Mouse (Mus musculus) hindbrain, embryonic 16.5 days (tissue): ENCODE results near the gene Myo9a. TPM values are rescaled to one million over a fixed set of nuclear protein-coding genes. Genes with fewer than 3 reads are reported as not detected.

Source experiments
- ATAC-seq: fragments of 200-750 bp; cut with Nextera tagmentation; 2 replicates; pipeline ENCODE4 v1.8.0; 2017; ENCODE audit warnings: moderate TSS enrichment, moderate library complexity
- H3K27ac ChIP-seq: fragments of 300-500 bp; sonication (generic); 2 replicates; pipeline ENCODE4 v1.5.1; 2014; ENCODE audit warnings: low read depth, mild to moderate bottlenecking, control low read depth, low read length, moderate library complexity
- H3K27me3 ChIP-seq: fragments of 300-500 bp; sonication (generic); replicated peaks from 2 replicates; pipeline ENCODE4 v1.6.1; 2014; ENCODE audit warnings: low read length; ENCODE audit not compliant: control insufficient read depth, insufficient read depth
- H3K36me3 ChIP-seq: fragments of 300-500 bp; sonication (generic); 2 replicates; pipeline ENCODE4 v1.6.1; 2014; ENCODE audit warnings: mild to moderate bottlenecking, low read length, moderate library complexity, mixed read lengths; ENCODE audit not compliant: control insufficient read depth, insufficient read depth
- H3K4me1 ChIP-seq: fragments of 300-500 bp; sonication (generic); 2 replicates; pipeline ENCODE4 v1.6.1; 2014; ENCODE audit warnings: low read depth, low read length; ENCODE audit not compliant: control insufficient read depth, insufficient read depth
- H3K4me2 ChIP-seq: fragments of 300-500 bp; sonication (generic); 2 replicates; pipeline ENCODE4 v1.6.1; 2014; ENCODE audit warnings: mild to moderate bottlenecking, low read length, control low read depth, moderate library complexity
- H3K4me3 ChIP-seq: fragments of 300-500 bp; sonication (generic); 2 replicates; pipeline ENCODE4 v1.5.1; 2014; ENCODE audit warnings: mild to moderate bottlenecking, low read length, control low read depth, moderate library complexity
- H3K9ac ChIP-seq: fragments of 300-500 bp; sonication (generic); 2 replicates; pipeline ENCODE4 v1.6.1; 2014; ENCODE audit warnings: low read depth, mild to moderate bottlenecking, control low read depth, low read length, moderate library complexity
- H3K9me3 ChIP-seq: fragments of 300-500 bp; sonication (generic); 2 replicates; pipeline ENCODE4 v1.6.1; 2014; ENCODE audit warnings: mild to moderate bottlenecking, low read length, moderate library complexity; ENCODE audit not compliant: control insufficient read depth
- WGBS: fragments of 180-500 bp; shearing (Covaris S2); extraction: QIAGEN DNeasy Blood & Tissue Kit; methylation state at CpG from one replicate; pipeline ENCODE4 v1.1.7; 2014; 5-methylcytosine and 5-hydroxymethylcytosine counted together
- polyA plus RNA-seq: library from polyadenylated mRNA; unstranded; fragments of >200 nt; fragmentation: Nextera tagmentation; extraction: Ambion mirVana; gene quantifications from 2 replicates; pipeline ENCODE4 v1.2.1, GENCODE M21; 2015

Myo9a gene
- polyA plus RNA-seq, 1 experiment from 2014 or later: 24.9 TPM

DNA sequence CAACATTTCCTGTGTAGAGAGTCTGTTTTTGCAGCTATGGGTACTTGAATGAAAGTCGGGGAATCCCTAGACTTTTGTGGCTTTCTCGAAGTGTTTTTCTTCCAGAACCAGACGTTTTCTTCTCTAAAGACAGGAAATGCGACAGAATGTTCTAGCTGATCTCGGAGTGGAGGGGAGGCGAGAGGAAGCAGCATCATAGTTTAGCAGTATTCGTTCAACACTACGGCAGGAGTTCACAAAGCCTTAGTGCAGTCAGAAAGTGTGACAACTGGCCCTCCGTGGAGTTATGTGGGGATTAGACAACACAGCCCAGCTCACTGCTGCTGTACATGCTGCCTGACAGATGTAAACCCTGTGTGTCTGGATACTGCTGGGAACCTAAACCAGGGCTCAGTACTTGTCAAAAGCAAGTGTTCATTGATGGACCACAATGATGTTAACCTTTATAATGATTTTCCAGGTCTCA is 191.2 kb downstream of the Myo9a start:
- H3K9ac ChIP-seq: no peak overlapping the region
- 74% methylated on average over 9 of the region's 9 CpGs for WGBS

DNA sequence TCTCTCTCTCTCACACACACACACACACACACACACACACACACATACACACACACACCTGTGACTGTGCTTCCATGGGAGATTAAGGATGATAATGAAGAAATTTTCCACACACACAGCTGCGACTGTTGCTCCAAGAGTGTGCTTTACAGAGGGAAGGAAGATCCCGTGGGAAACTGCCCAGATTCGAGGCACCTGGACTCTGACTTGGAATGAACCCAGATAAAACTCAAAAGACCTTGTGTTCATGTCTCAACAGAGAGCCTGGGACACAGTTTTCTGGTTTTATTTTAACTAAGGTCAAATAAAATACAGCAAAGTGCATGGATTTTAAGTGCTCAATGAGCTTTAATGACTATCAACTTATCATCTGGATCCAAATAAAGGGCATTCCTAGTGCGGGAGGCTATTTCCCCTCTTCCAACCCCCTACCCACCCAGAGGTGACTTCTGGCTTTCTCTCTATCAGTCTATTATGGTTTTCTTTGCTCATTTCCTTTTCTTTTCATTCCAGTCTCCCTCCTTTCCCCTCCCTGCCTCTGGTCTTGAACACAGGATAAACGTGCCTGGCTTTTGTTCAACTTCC is 191.9 kb downstream of the Myo9a start:
- Histone ChIP-seq H3K36me3 (no peaks in the 10 kb centered on the region), H3K27me3 (no peaks in the 10 kb centered on the region), H3K4me1 (no peaks in the 10 kb centered on the region), H3K9ac (no peak overlapping the region), H3K4me3 (no peak overlapping the region), H3K4me2 (no peak overlapping the region), H3K27ac (no peak overlapping the region), H3K9me3 (no peaks in the 10 kb centered on the region)
- no peak for ATAC-seq
- WGBS: 40% methylated on average over 5 of the region's 5 CpGs

More for the DNA sequence above, 191.2 kb downstream of the Myo9a start:
- ATAC-seq: no peak
- H3K4me3 ChIP-seq: no peak overlapping the region
- no peaks in the 10 kb centered on the region for H3K36me3 ChIP-seq
- H3K27me3 ChIP-seq: no peaks in the 10 kb centered on the region
- H3K9me3 ChIP-seq: no peaks in the 10 kb centered on the region
- H3K4me2 ChIP-seq: no peak overlapping the region
- no peaks in the 10 kb centered on the region for H3K4me1 ChIP-seq
- no peak overlapping the region for H3K27ac ChIP-seq

DNA sequence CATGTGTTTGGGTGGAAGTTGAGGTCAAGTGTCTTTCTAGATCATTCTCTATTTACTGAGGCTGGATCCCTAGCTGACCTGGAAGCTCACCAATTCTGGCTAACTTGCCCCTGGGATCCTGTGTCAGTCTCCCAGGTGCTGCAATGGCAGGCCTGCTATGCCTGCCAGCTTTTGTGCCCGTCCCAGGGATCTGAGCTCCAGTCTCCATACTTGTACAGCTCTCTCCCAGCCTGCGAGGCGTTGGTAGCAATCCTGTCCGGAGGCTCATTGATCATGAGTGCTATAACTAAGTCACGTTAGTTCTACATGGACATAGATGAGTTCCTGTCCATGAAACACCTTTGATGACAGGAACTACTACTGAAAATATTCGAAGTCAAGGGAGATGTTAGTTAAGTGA is 193.1 kb downstream of the Myo9a start:
- 91% methylated on average over 6 of the region's 6 CpGs for WGBS
- H3K36me3 ChIP-seq: no peaks in the 10 kb centered on the region
- H3K4me2 ChIP-seq: no peak overlapping the region
- H3K27ac ChIP-seq: no peak overlapping the region
- H3K9ac ChIP-seq: no peak overlapping the region
- no peaks in the 10 kb centered on the region for H3K4me1 ChIP-seq
- H3K9me3 ChIP-seq: no peaks in the 10 kb centered on the region
- H3K27me3 ChIP-seq: no peaks in the 10 kb centered on the region
- no peak for ATAC-seq
- H3K4me3 ChIP-seq: no peak overlapping the region

DNA sequence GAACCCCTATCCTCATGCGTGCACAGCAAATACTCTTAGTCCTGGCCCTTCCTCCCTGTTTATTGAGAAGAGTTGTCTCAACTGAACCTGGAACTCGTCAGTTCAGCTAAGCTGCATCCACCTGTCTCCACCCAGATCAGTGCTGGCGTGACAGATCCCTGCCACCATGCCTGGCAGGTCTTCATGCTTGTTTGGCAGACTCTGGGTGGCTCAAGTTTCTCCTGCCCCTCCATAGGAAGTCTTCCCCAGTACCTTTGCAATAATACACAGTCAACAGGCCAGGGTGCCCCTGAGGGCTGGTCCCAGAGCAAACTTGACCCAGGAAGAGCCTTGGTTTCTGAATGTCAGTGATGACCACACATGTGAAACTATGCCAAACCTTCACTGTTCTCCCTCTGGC is 194.5 kb downstream of the Myo9a start:
- no peak for ATAC-seq
- WGBS: 88% methylated on average over 3 of the region's 3 CpGs
- H3K4me2 ChIP-seq: no peak overlapping the region
- H3K9me3 ChIP-seq: no peaks in the 10 kb centered on the region
- no peak overlapping the region for H3K4me3 ChIP-seq
- no peak overlapping the region for H3K27ac ChIP-seq
- H3K36me3 ChIP-seq: no peaks in the 10 kb centered on the region
- H3K9ac ChIP-seq: no peak overlapping the region
- no peaks in the 10 kb centered on the region for H3K27me3 ChIP-seq
- H3K4me1 ChIP-seq: no peaks in the 10 kb centered on the region

DNA sequence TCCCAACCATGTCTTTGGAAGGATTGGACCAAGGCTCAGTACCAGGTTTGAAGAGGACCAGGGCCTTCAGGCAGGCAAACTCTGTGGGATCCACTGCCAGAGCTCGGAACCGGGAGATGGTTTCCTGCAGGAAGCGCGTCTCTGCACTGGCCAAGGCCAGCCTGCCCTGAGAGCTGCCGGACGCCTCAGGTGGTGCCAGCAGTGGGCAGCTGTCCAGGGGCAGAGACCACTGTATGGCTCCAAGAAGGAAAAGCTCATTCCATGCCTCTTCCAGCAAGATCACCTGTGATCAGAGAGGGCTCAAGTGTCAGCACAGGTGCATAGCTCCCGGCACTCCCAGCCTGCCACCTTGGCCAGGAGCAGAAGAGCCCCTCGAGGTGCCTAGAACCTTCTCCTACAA is 196.6 kb downstream of the Myo9a start:
- Histone ChIP-seq H3K4me2 (no peak overlapping the region), H3K9ac (no peak overlapping the region), H3K9me3 (no peaks in the 10 kb centered on the region), H3K27ac (no peak overlapping the region), H3K36me3 (no peaks in the 10 kb centered on the region), H3K27me3 (no peaks in the 10 kb centered on the region), H3K4me3 (no peak overlapping the region), H3K4me1 (no peaks in the 10 kb centered on the region)
- no peak for ATAC-seq
- WGBS: 95% methylated on average over 8 of the region's 8 CpGs

DNA sequence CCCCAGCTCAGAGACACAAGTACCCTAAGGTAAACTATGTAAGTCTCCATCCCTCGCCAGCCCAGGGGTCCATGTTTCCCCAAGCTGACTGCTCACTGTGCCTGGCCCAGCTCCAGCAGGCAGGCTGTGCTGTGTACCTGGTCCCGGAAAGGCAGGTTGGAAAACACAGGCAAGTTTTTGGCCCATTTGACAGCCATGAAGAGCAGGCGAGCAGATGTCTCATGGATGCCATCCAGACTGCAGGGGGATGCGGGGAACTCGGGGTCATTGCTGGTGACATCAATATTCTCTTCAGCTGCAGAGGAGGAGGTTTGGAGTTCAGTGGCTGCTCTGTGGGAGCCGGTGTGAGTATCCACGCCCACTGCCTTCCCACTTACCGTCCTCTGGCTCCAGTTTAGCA is 197.5 kb downstream of the Myo9a start:
- Histone ChIP-seq H3K4me1 (no peaks in the 10 kb centered on the region), H3K27ac (no peak overlapping the region), H3K36me3 (no peaks in the 10 kb centered on the region), H3K27me3 (no peaks in the 10 kb centered on the region), H3K9ac (no peak overlapping the region), H3K4me3 (no peak overlapping the region), H3K9me3 (no peaks in the 10 kb centered on the region), H3K4me2 (no peak overlapping the region)
- ATAC-seq: no peak
- WGBS: 70% methylated on average over 8 of the region's 8 CpGs

DNA sequence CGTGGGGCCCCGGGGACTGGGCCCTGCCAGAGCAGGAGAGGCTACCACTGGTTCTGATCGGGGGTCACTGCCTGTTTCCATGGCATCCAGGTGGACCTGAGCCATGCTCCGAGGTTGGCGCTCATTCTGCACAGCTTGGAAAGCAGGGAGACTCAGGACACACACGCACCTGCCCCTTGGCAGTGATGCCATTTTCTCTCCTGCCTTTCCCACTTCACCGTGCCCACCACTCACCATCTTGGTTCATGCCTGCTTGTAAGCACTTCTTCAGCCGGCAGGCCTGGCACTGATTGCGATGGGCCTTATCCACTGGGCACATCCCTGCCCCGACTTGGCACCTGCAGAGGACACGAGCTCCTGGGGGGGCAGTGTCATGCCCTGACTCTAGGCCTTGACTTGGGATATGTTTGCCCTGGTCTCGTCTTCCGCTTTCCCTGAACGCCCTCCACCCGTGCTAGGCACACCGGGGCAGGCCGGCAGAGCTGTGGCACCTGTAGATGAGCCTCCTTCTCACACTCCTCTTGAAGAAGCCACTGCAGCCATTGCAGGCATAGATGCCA is 198.1 kb downstream of the Myo9a start:
- WGBS: 92% methylated on average over 17 of the region's 17 CpGs
- Histone ChIP-seq H3K27me3 (no peaks in the 10 kb centered on the region), H3K27ac (no peak overlapping the region), H3K36me3 (no peaks in the 10 kb centered on the region), H3K4me3 (no peak overlapping the region), H3K9ac (no peak overlapping the region), H3K4me2 (no peak overlapping the region), H3K9me3 (no peaks in the 10 kb centered on the region), H3K4me1 (no peaks in the 10 kb centered on the region)
- no peak for ATAC-seq

DNA sequence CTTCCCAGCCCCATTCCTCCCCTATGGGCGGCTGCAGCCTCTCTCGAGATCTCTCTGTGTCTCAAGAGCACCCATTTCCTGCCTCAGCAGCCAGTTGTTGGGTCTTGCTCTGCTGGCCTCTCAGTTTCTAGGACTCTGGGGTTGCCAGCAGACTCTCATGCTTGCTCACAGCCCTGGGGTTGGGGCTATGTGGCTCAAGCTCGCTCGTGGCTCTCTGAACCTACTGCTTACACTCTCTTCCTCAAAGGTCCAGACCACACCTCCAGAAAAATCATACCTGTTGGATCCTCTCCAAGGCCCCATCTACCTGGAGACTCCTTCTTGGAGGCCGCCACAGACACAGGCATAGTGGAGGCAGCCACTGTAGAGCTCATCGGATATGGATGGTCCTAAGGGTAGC is 198.8 kb downstream of the Myo9a start:
- Histone ChIP-seq H3K9ac (no peak overlapping the region), H3K27ac (no peak overlapping the region), H3K4me1 (no peaks in the 10 kb centered on the region), H3K4me3 (no peak overlapping the region), H3K4me2 (no peak overlapping the region), H3K36me3 (no peaks in the 10 kb centered on the region), H3K9me3 (no peaks in the 10 kb centered on the region), H3K27me3 (no peaks in the 10 kb centered on the region)
- WGBS: 86% methylated on average over 6 of the region's 6 CpGs
- ATAC-seq: no peak

DNA sequence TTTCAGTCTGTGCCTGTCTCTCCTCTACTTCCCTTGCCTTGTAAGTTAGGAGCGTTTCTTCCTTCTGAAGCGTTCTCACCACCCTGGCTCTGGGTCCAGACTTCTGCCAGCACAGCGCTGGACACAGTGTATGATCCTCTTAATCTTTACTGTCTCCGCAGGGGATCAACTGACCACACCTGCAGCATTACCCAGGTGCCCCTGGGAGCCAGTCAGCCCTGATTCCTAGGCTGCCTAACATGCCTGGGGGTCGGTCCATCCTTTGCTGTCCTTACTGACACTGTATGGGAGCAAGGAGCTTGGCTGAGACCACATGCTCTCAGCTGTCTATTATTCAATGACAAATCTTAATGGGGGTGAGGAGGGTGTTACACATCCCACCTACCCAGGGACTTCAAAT is 199.3 kb downstream of the Myo9a start:
- Histone ChIP-seq H3K4me1 (no peaks in the 10 kb centered on the region), H3K27me3 (no peaks in the 10 kb centered on the region), H3K9me3 (no peaks in the 10 kb centered on the region), H3K36me3 (no peaks in the 10 kb centered on the region), H3K9ac (no peak overlapping the region), H3K27ac (no peak overlapping the region), H3K4me3 (no peak overlapping the region), H3K4me2 (no peak overlapping the region)
- 94% methylated on average over 5 of the region's 5 CpGs for WGBS
- no peak for ATAC-seq
